Comparison of ENCODE assay signal across 30 mouse cellular contexts in genomic region chr10:107519216-107519615, GRCm38 (mm10). TPM values are rescaled to one million over a fixed set of nuclear protein-coding genes. Genes with fewer than 3 reads are reported as not detected.
A peak's percentile ranks its signal among the peaks of the same experiment; 100 is the strongest.
DNase-seq lines count a peak whose midpoint lies in the region; ATAC-seq and TF ChIP-seq lines count a peak whose summit lies in the region.
"Had no signal": no experiment of that assay in that cellular context is flagged by ENCODE, and none has a peak within 500 bp of the region (broad histone marks: within the 10 kb centered on the region; RNA-seq: fewer than 3 reads in every experiment).

No protein-coding gene starts in this region.

- TF ChIP-seq CTCF in hindbrain, postnatal 0 days (IDR thresholded peaks at IDR 0.05; ENCODE audit: low read depth): no peak

- no peak for ATAC-seq in cerebellum, adult (ENCODE audit: insufficient number of reproducible peaks, low FRiP score, low TSS enrichment)
- no peak for ATAC-seq in hindbrain, postnatal 0 days
- ATAC-seq in hindbrain, embryonic 11.5 days (ENCODE audit: low FRiP score): no peak
- ATAC-seq: forebrain, embryonic 14.5 days; intestine, embryonic 15.5 days had no signal

- H3K4me1 ChIP-seq in hindbrain, postnatal 0 days (ENCODE audit: insufficient read depth, low read length): no peaks in the 10 kb centered on the region
- H3K4me1 ChIP-seq in hindbrain, embryonic 11.5 days (replicated peaks; ENCODE audit: control insufficient read depth, insufficient read depth, low read length): no peaks in the 10 kb centered on the region
- H3K4me1 ChIP-seq: embryonic facial prominence, embryonic 12.5 days; embryonic facial prominence, embryonic 15.5 days; heart, embryonic 10.5 days; heart, embryonic 13.5 days; hindbrain, embryonic 12.5 days; hindbrain, embryonic 15.5 days; intestine, embryonic 15.5 days had no signal

- no peak overlapping the region for H3K4me2 ChIP-seq in hindbrain, postnatal 0 days (ENCODE audit: low read depth, low read length)
- no peak overlapping the region for H3K4me2 ChIP-seq in hindbrain, embryonic 11.5 days (replicated peaks; ENCODE audit: low read depth, low read length)
- H3K4me2 ChIP-seq: embryonic facial prominence, embryonic 12.5 days; embryonic facial prominence, embryonic 15.5 days; heart, embryonic 13.5 days; hindbrain, embryonic 12.5 days; hindbrain, embryonic 15.5 days; intestine, embryonic 15.5 days had no signal

- 72% methylated on average over 5 of the region's 5 CpGs for WGBS in hindbrain, postnatal 0 days
- WGBS in hindbrain, embryonic 11.5 days: 87% methylated on average over 5 of the region's 5 CpGs

- no peak overlapping the region for H3K27ac ChIP-seq in hindbrain, postnatal 0 days
- no peak overlapping the region for H3K27ac ChIP-seq in hindbrain, embryonic 11.5 days (ENCODE audit: low read depth, low read length)
- H3K27ac ChIP-seq: embryonic facial prominence, embryonic 12.5 days; embryonic facial prominence, embryonic 15.5 days; heart, embryonic 10.5 days; heart, embryonic 13.5 days; hindbrain, embryonic 12.5 days; hindbrain, embryonic 15.5 days; intestine, embryonic 15.5 days had no signal

- H3K9me3 ChIP-seq in hindbrain, postnatal 0 days (ENCODE audit: low read length): no peaks in the 10 kb centered on the region
- no peaks in the 10 kb centered on the region for H3K9me3 ChIP-seq in hindbrain, embryonic 11.5 days (ENCODE audit: control insufficient read depth, low read length)
- H3K9me3 ChIP-seq: embryonic facial prominence, embryonic 12.5 days; embryonic facial prominence, embryonic 15.5 days; heart, embryonic 10.5 days; heart, embryonic 13.5 days; hindbrain, embryonic 12.5 days; hindbrain, embryonic 15.5 days; intestine, embryonic 15.5 days had no signal

- no peak overlapping the region for H3K4me3 ChIP-seq in hindbrain, postnatal 0 days (ENCODE audit: low read length)
- H3K4me3 ChIP-seq in hindbrain, embryonic 11.5 days (ENCODE audit: low read depth, low read length): no peak overlapping the region
- H3K4me3 ChIP-seq: embryonic facial prominence, embryonic 12.5 days; embryonic facial prominence, embryonic 15.5 days; heart, embryonic 10.5 days; heart, embryonic 13.5 days; hindbrain, embryonic 12.5 days; hindbrain, embryonic 15.5 days; intestine, embryonic 15.5 days had no signal

- H3K36me3 ChIP-seq in hindbrain, postnatal 0 days (ENCODE audit: insufficient read depth, low read length): no peaks in the 10 kb centered on the region
- H3K36me3 ChIP-seq in hindbrain, embryonic 11.5 days (ENCODE audit: control insufficient read depth, insufficient read depth, low read length): no peaks in the 10 kb centered on the region
- H3K36me3 ChIP-seq: embryonic facial prominence, embryonic 12.5 days; embryonic facial prominence, embryonic 15.5 days; heart, embryonic 10.5 days; heart, embryonic 13.5 days; hindbrain, embryonic 12.5 days; hindbrain, embryonic 15.5 days; intestine, embryonic 15.5 days had no signal

- peak; percentile 75 to 76 for DNase-seq in cerebellum, postnatal 10 days
- DNase-seq in cerebellum, postnatal 36 days: peak; percentile 2 to 17
- DNase-seq in cerebellum, adult 11-12 months: no peak
- peak; percentile 17 for DNase-seq in hindbrain, postnatal 0 days (ENCODE audit: low spot score)
- no peak for DNase-seq in hindbrain, embryonic 11.5 days (ENCODE audit: low spot score)
- peak; percentile 4 for DNase-seq in 3T3-L1 (ENCODE audit: low read depth, low spot score)
- DNase-seq in heart, adult 9 months (ENCODE audit: low spot score in 2 of 2): no peak
- DNase-seq: adrenal gland, adult 2 months; adrenal gland, postnatal 14 days; B cell, adult 2 months; cerebellum, adult 8-10 months; gastrocnemius, postnatal 14 days; heart, adult 18-20 months; heart, postnatal 14 days; heart, postnatal 4 days; kidney, adult 11 months; kidney, adult 8-10 months had no signal

- no peaks in the 10 kb centered on the region for H3K27me3 ChIP-seq in hindbrain, postnatal 0 days (ENCODE audit: insufficient read depth, low read length)
- H3K27me3 ChIP-seq in hindbrain, embryonic 11.5 days (ENCODE audit: control insufficient read depth, insufficient read depth, low read length): no peaks in the 10 kb centered on the region
- H3K27me3 ChIP-seq: embryonic facial prominence, embryonic 12.5 days; embryonic facial prominence, embryonic 15.5 days; heart, embryonic 13.5 days; hindbrain, embryonic 12.5 days; hindbrain, embryonic 15.5 days; intestine, embryonic 15.5 days had no signal

- no peak overlapping the region for H3K9ac ChIP-seq in hindbrain, postnatal 0 days (replicated peaks; ENCODE audit: low read length)
- H3K9ac ChIP-seq in hindbrain, embryonic 11.5 days (ENCODE audit: low read depth, low read length): no peak overlapping the region
- H3K9ac ChIP-seq: embryonic facial prominence, embryonic 12.5 days; embryonic facial prominence, embryonic 15.5 days; heart, embryonic 13.5 days; hindbrain, embryonic 12.5 days; hindbrain, embryonic 15.5 days; intestine, embryonic 15.5 days had no signal

RNA-seq across cellular contexts. Expression of gene Myf6, which starts 24.7 kb away (rescaled TPM):
- total RNA-seq in hindbrain, postnatal 0 days (2014; rRNA removed): 0.18 TPM in 1 of 2 replicates, not detected in the other
- not detected in 2 replicates for polyA plus RNA-seq in hindbrain, postnatal 0 days (2015; fragmentation: Nextera tagmentation; extraction: Ambion mirVana)
- polyA plus RNA-seq in hindbrain, embryonic 11.5 days (2014; fragmentation: Nextera tagmentation; extraction: Ambion mirVana): 0.11 TPM in 1 of 2 replicates, not detected in the other
- total RNA-seq: adrenal gland, adult 2 months; adrenal gland, postnatal 14 days; common myeloid progenitor, adult 5-6 weeks; heart, adult 18-20 months; heart, postnatal 14 days; MEL had no signal
- polyA plus RNA-seq: adrenal gland, adult 2 months; forebrain, embryonic 11.5 days; forebrain, embryonic 14.5 days; gonadal fat pad, adult 2 months; hindbrain, embryonic 12.5 days had no signal

RNA-seq across cellular contexts. Expression of gene Myf5, which starts 33.3 kb away (rescaled TPM):
- not detected in 2 replicates for total RNA-seq in hindbrain, postnatal 0 days (2014; rRNA removed)
- not detected in 2 replicates for polyA plus RNA-seq in hindbrain, postnatal 0 days (2015; fragmentation: Nextera tagmentation; extraction: Ambion mirVana)
- polyA plus RNA-seq in hindbrain, embryonic 11.5 days (2014; fragmentation: Nextera tagmentation; extraction: Ambion mirVana): 1.1 and 1.6 TPM in 2 replicates
- total RNA-seq: adrenal gland, adult 2 months; adrenal gland, postnatal 14 days; common myeloid progenitor, adult 5-6 weeks; heart, adult 18-20 months; heart, postnatal 14 days; heart, postnatal 4 days; MEL had no signal
- polyA plus RNA-seq: adrenal gland, adult 2 months; forebrain, embryonic 11.5 days; forebrain, embryonic 14.5 days; gonadal fat pad, adult 2 months; hindbrain, embryonic 15.5 days had no signal

Comparison
In these comparisons a context has a peak if more than half of its experiments do, and no peak if none do; other contexts are left out.
1. DNase-seq: peak in cerebellum, postnatal 10 days (2 of 2), cerebellum, postnatal 36 days (2 of 2), hindbrain, postnatal 0 days (single experiment) and 3T3-L1 (single experiment); none in cerebellum, adult 11-12 months (single experiment), hindbrain, embryonic 11.5 days (single experiment) and heart, adult 9 months (0 of 2).